Mouse (Mus musculus) c-Kit-positive CD71-negative TER-119-negative erythroid progenitor cells, embryonic 14.5 days (primary cell): Measurements from ENCODE around the gene Map4k5.

Experiments used
- DNase-seq: peaks from one replicate; pipeline ENCODE4 v3.0.0-alpha.2; 2013; ENCODE audit warnings: low read depth

Gene Map4k5

DNA sequence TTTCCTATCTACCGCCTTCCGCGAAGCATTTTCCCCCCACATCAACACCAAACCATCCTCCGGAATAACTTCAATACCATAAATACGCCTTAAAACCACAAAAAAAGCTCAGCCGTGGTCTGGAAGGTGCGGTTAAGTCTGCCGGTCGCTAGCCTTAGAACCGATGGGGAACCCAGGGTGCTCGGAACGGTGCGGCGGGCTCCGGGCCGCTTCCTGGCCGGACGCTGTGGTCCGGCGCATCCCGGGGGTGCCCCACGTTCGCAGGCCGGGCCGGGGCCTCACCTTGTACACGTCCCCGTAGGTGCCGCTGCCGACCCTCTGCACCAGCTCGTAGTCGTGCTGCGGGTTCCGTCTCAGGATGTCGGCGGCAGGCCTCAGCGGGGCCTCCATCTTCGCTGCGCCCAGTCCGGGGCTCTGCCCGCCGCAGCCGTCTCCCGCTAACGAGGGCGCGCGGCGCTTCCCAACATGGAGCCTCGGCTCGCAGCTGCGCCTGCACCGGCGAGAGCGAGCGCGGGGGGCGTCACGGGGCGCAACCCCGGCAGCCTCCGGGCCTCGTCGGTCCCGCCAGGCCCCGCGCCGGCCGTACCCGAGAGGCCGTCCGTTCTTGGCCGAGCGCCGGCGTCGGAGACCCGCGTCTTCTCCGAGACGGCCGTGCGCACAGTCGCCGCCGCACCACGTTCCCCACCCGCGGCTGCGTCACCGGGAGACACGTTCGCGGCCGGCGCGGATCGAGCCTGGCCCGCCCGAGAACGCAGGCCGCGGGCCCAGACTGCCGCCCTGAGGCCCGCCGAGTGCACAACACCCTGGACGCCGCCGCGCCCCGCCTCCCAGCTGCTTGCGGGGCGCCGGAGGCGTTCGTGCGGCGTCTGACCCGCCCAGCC lies at the start of gene Map4k5, which contains the start of gene Atl1:
Gene Map4k5 (minus strand): TSS at position 830 of the 881 bp plus-strand sequence.
Gene Atl1 (plus strand): TSS at position 244 of the 881 bp plus-strand sequence.
- DNase-seq: peak; percentile 62

- no peak for DNase-seq
These were observed 48.8 kb upstream of the Map4k5 start for GRCm38 (mm10) chr12:69941655-69942329.

DNA sequence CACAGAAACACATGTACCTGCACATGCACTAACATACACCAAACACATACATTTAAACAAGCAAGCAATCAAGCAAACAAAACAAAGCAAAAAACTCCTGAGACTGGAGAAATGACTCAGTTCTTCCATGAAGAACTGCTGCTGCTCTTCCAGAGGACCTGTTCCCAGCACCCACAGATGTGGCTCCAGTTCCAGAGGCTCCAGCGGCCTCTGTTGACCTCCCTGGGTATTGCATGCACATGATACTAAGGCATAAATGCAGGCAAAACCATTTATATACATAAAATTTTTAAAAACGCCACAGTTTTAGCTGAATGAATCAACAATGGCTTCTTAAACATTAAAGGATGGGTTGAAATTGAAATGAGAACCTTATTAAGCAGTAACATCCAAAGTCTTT lies 46.3 kb upstream of the Map4k5 start:
- no peak for DNase-seq

DNA sequence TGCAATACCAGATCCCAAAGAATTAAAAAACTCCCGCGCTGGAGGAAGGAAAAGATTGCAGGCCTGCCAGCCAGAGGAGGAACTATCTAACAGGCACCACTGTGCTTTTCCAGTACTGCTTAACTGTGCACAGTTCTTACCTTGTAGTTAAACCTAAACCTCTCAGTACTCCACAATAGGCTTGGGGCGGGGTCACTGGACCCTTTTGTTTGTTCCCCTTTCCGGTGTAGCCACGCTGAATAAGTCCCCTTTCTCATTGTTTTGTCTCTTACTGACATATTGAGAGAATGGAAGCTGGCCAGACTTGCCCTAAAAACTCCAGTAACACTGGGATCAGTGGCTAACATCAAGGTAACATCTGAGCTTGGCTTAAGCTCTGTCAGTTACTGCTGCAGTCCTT lies 44.7 kb upstream of the Map4k5 start:
- no peak for DNase-seq

DNA sequence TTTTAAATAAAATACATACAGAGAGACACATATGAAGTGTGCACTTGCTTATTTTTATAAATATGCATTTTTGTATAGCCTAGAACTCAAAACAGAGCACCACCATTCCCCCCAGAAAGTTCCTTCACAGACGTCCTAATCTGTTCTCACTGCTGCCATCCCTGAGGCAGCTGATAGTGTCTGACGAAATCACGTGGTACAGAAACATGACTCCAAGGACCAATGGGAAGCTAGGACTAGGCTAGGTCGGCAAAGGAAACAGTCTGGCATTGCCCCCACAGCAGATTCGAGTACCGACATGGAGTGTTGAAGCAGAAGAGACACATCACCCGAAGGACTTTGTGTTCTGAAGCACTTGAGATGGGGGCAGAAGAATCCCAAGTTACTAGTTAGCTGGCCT lies 33.7 kb upstream of the Map4k5 start:
- no peak for DNase-seq

- peak; percentile 39 for DNase-seq
These were observed 31.0 kb upstream of the Map4k5 start for GRCm38 (mm10) chr12:69924012-69924411.

DNA sequence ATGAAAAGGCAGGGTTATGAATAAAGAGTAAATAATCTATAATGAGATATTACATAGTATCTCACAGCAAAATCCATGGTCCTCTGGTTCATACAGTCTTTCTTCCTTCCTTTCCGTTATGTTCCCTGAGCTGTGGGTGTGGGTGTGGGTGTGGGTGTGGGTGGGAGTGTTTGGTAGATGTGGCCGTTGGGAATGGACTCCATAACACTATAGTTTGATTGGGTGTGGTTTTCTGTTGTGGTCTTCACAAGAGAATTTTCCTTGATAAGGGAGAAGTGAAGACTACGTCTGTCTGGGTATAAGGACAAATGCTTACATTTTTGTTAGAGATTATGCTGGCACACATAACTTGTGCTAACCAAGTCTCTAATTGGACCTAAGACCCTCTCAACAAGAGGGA lies 30.6 kb upstream of the Map4k5 start:
- no peak for DNase-seq

DNA sequence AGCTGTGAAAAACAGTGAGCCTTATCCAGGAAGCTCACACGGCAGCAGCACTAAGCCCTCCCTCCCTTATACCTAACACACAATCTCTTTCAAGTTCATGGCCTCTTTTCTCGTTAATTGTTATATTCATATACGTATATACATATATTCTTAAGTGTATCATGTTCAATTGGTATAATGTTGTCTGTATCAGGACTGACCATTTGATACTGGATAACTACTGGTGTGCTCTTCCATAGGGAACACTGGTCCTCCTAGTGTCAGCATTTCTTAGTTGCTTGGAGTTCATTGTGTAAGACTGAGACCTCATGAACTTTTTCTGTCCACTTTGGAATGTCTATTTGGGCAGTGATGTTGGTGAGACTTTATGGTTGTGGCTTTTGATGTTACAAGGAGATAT lies 30.1 kb upstream of the Map4k5 start:
- no peak for DNase-seq

GRCm38 (mm10) chr12:69922099-69922498 lies 29.1 kb upstream of the Map4k5 start:
- DNase-seq: no peak

DNA sequence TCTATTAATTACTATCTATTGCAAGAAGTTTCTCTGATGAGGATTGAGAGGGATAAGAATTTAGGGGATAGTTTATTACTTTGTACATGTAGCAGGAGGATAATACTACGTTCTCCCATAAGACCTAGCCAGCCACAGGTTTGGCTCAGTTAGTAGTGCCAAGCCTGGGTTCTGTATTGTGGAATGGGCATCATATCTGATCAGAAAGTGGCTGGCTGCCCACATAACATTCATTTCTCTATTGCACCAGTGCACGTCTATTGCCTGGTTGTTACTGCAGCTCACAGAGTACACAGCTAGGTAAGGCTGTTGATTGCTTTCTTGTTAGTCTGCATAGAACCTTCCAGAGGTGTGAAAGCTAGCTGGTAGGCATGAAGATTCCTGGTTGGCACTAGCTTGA lies 24.9 kb upstream of the Map4k5 start:
- DNase-seq: no peak

GRCm38 (mm10) chr12:69912737-69913136 lies 19.7 kb upstream of the Map4k5 start:
- no peak for DNase-seq

DNA sequence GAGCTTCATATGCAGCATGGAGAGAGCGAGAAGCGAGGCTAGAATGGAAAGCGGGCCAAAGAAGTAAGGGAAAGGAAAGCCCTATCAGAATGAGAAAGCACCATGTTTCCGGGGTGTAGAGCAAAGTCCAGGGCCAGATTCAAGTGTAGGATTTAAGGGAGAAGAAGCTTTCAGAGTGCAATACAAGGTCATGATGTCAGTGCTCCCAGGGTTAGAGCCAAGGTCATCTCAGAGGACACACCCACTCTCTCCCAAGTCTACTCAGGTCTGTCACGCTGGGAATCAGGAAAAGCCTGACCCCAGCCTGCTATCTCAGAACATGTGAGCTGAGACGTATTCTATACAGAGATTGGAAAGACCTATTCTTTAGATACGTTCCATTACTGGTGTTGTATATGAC lies 18.9 kb upstream of the Map4k5 start:
- no peak for DNase-seq

DNA sequence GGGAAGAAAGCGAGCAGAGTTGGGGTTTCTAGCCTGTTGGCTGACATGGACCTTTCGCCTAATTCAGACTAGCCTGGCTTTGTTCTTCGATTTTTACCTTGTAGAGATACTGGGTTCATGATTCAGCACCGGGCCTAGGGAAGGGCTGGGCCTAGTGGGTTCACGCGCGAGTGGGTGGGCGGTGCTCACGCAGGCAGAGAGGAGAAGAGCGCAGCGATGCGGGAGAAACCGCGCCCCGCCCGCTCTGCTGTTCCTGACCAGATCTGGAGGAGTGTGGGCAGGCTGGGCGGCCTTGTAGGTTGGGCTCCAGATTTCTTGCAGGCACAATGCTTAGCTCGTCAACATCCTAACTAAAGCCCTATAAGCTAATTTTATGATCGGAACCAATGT lies 15.5 kb upstream of the Map4k5 start:
- no peak for DNase-seq

DNA sequence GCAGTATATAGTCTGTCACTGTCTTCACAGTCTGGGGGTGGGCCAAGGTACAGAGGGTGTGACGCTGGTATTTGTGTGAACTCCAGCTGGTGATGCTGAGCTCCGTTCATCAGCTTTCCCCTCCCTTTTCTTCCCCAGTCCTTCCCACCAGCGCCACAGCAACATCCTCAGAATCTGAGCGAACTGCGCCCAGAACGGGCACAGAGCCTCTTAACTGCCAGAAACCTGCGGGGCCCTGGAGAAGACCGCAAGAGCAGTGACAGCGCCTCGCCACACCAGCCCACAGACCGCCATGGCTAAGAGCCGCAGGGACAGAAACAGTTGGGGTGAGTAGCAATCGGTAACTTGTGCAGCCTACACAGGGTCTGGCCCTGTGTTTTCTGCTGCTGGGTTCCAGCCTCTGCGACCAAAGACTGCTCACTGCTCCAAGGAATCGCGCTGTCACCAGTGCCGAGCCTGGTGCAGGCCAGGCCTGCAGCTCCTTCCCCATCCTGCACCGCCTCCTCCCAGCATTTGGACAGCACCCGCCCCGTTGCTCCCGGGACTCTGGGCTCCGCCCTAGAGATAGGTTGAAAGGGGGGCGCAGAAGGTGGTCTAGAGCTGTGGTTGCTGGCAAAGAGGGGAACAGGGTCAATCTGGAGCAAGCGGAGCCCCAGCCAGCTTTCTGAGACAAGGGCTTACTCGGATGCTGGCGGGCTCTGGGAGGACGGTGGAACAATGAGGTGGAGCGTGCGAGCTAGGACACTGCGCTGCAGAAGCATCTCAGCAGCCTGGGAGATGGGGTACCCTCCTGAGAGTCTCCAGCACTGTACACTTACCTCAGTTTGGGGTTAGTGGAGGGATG lies 14.9 kb upstream of the Map4k5 start:
- DNase-seq: no peak

- no peak for DNase-seq
These were observed 12.0 kb upstream of the Map4k5 start for GRCm38 (mm10) chr12:69904991-69905390.

GRCm38 (mm10) chr12:69898119-69898518 lies 5.1 kb upstream of the Map4k5 start:
- no peak for DNase-seq

DNA sequence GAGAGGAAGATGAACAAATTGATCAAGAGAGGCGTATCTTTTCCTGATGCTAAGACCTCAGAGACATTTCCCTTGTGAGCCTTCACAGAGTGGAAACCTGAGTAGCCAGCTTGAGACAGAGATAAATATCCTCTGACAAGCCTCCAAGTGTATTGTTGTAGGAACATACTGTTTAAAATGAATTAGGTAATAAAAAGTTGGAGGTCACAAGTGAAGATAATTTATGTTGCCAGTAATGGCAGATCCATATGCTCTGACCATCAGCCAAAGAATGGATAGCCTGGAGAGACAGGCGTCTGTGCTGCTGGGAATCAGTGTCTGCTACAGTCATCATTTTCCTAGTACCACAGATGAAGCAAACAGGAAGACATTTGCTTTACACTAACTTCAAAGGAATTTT lies 2.0 kb upstream of the Map4k5 start:
- DNase-seq: no peak

GRCm38 (mm10) chr12:69893927-69894326 lies 927 bp upstream of the Map4k5 start:
- no peak for DNase-seq

DNA sequence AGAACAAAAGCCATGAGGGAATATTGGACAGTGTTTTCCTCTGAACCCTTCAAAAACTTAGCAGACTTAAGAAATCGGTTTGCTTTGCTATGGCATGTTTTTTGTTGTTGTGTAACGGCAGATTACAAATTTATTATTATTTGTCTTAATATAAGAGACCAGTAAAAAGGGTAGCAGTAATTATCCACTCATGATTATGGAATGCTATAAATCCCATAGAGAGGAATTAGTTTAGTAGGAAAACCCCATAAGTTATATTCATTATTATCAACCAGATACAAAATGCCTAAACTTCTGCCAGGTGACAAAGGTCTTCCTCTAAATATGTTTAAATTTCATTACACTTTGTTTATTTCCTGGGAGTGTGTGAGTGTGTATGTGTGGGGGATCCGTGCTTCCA lies 1.3 kb downstream of the Map4k5 start:
- DNase-seq: no peak

- no peak for DNase-seq
These were observed 2.5 kb downstream of the Map4k5 start for GRCm38 (mm10) chr12:69890476-69890875.

DNA sequence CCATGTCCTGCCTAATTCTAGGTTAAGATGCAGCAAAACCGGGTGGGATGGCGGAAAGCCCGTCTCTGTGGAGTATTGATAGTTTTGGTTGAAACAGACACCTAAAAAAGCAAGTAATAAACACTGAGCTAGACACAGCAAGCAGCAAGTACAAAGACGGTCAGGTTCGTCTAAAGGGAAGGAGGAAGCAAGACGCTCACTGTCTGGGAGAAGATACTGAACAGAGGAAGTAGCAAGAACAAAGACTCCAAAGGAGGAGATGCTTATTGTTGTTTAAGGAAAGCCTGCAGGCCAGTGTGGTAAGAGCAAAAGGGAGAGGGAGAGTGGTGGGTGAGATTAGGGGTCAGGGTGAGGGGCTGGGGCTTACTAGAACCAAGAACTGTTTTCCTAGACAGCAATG lies 2.9 kb downstream of the Map4k5 start:
- no peak for DNase-seq

GRCm38 (mm10) chr12:69888345-69888744 lies 4.7 kb downstream of the Map4k5 start:
- no peak for DNase-seq

GRCm38 (mm10) chr12:69887776-69888175 lies 5.2 kb downstream of the Map4k5 start:
- no peak for DNase-seq
